Mouse (Mus musculus): ENCODE measurements at regions not wholly inside any gene's neighbourhood (a gene's known extent, or its start where the extent isn't known, plus 50 kb on each side); places are given as distances from the start of the nearest gene placed in this dataset.

DNA sequence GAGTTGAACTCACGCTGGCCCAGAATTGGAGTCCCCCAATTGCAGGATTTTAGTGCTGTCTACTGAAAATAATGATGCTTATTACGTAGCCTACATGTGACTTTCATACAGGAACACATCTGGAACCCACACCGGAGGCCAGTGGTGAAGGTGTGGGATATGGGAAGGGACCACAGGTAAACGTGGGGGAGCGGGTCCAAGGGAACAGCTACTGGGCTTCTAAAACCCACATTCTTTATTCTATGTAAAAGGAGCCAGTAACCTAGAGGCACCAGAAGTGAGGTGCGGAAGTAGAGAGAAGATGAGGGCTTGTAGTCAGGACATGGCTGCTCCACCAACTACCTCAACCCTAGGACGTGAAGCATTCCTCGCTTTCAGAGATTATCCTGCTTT is 76.9 kb upstream of the Map1b start:
- TF ChIP-seq EP300 (IDR thresholded peaks at IDR 0.05; ENCODE audit: low read depth) (no peak), CTCF (IDR thresholded peaks at IDR 0.05; ENCODE audit: low read depth) (no peak)
- H3K9ac ChIP-seq (replicated peaks), result no peak overlapping the region
- H3K4me2 ChIP-seq (ENCODE audit: low read depth, low read length), result no peak overlapping the region
- no peaks in the 10 kb centered on the region for H3K36me3 ChIP-seq (replicated peaks; ENCODE audit: insufficient read depth, low read length)
- WGBS (ENCODE audit: insufficient replicate concordance), result 63% methylated on average over 8 of the region's 8 CpGs
- DNase-seq (no peak), ATAC-seq (no peak)
- H3K4me3 ChIP-seq (ENCODE audit: low read depth, low read length), result no peak overlapping the region
- no peaks in the 10 kb centered on the region for H3K9me3 ChIP-seq (ENCODE audit: low read length)
- no peaks in the 10 kb centered on the region for H3K4me1 ChIP-seq (ENCODE audit: insufficient read depth)
- H3K27me3 ChIP-seq (ENCODE audit: insufficient read depth, low read length), result no peaks in the 10 kb centered on the region
- H3K27ac ChIP-seq (ENCODE audit: low read depth), result no peak overlapping the region

DNA sequence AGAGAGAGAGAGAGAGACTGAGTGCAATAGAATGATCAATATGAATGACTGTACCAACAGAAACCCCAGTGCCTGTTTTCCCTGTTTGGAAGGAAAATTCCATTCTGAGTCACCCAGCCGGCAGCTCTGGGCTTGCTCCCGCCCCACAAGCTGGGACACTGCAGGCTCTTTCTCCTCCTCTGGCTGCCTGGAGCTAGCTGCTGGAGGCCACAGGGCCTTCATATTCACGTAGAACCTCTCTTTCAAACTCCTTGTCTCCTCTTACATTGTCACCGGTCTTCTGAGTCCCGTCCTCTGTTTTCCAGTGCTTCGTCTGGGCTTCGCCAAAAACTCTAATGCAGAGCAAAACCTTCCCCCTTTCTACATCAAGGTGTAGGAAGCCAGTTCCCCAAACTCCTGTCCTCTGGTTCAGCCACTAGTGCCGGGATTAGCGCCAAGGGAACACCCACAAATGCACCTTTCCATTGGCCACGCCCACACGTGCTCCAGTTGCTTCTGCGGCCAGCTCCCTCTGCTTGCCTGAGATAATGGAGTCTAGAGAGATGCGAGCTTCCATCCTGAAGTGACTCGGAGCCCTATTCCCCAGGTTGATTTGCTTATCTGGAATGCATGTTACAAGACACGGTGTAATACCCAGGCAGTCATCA is 76.4 kb upstream of the Map1b start:
- ATAC-seq (no peak), DNase-seq (peak; percentile 45)
- Histone ChIP-seq H3K4me3 (ENCODE audit: low read depth, low read length) (no peak overlapping the region), H3K4me1 (ENCODE audit: insufficient read depth) (no peaks in the 10 kb centered on the region), H3K4me2 (ENCODE audit: low read depth, low read length) (no peak overlapping the region), H3K27ac (ENCODE audit: low read depth) (no peak overlapping the region), H3K9ac (replicated peaks) (no peak overlapping the region), H3K27me3 (ENCODE audit: insufficient read depth, low read length) (no peaks in the 10 kb centered on the region), H3K9me3 (ENCODE audit: low read length) (no peaks in the 10 kb centered on the region), H3K36me3 (replicated peaks; ENCODE audit: insufficient read depth, low read length) (no peaks in the 10 kb centered on the region)
- TF ChIP-seq EP300 (IDR thresholded peaks at IDR 0.05; ENCODE audit: low read depth) (no peak), CTCF (IDR thresholded peaks at IDR 0.05; ENCODE audit: low read depth) (no peak)
- WGBS (ENCODE audit: insufficient replicate concordance), result 13% methylated on average over 15 of the region's 15 CpGs

DNA sequence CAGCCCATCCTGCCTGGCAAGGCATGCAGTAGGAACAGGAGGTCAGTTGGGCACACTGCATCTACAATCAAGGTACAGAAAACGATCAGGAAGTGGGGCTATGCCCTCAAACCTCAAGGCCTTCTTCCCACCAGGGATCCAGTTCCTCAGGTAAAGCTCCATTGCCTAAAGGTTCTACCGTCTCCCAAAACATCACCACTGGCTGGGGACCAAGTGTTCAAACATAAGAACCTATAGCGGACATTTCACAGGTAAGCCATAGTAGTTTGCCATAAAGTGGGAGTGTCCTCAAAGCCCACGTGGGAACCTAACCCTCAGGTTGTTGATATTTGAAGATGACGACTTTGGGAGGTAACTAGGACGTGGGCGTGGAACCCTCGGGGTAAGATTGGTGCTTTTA is 72.3 kb upstream of the Map1b start:
- no peaks in the 10 kb centered on the region for H3K27me3 ChIP-seq (ENCODE audit: insufficient read depth, low read length)
- H3K4me1 ChIP-seq (ENCODE audit: insufficient read depth), result no peaks in the 10 kb centered on the region
- no peaks in the 10 kb centered on the region for H3K9me3 ChIP-seq (ENCODE audit: low read length)
- H3K4me2 ChIP-seq (ENCODE audit: low read depth, low read length), result no peak overlapping the region
- 68% methylated on average over 8 of the region's 8 CpGs for WGBS (ENCODE audit: insufficient replicate concordance)
- no peaks in the 10 kb centered on the region for H3K36me3 ChIP-seq (replicated peaks; ENCODE audit: insufficient read depth, low read length)
- H3K9ac ChIP-seq (replicated peaks), result no peak overlapping the region
- no peak overlapping the region for H3K27ac ChIP-seq (ENCODE audit: low read depth)
- TF ChIP-seq EP300 (IDR thresholded peaks at IDR 0.05; ENCODE audit: low read depth), result no peak
- no peak for TF ChIP-seq CTCF (IDR thresholded peaks at IDR 0.05; ENCODE audit: low read depth)
- no peak for ATAC-seq
- DNase-seq, result no peak
- no peak overlapping the region for H3K4me3 ChIP-seq (ENCODE audit: low read depth, low read length)

DNA sequence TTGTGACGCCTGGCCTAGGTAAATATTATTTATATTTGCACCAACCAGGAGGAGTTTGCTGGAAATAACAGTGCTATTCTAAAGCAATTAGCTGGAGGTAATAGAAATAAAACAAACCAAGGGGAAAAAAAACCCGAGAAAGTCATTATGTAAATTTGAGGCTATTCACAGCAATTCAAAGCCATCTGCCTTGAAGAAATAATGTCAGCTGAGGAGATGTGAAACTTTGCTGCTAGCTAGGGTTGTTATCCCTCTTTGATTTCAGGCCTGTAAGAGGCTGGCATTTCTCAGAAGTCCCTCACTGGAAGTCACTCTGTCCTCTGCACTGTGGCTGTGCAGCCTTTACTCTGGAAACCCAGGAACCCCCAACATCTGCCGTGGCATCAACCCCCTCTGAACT is 67.5 kb upstream of the Map1b start:
- WGBS (ENCODE audit: insufficient replicate concordance), result 47% methylated on average over 3 of the region's 3 CpGs
- Histone ChIP-seq H3K4me1 (ENCODE audit: insufficient read depth) (no peaks in the 10 kb centered on the region), H3K36me3 (replicated peaks; ENCODE audit: insufficient read depth, low read length) (no peaks in the 10 kb centered on the region), H3K9ac (replicated peaks) (no peak overlapping the region), H3K4me2 (ENCODE audit: low read depth, low read length) (no peak overlapping the region), H3K27ac (ENCODE audit: low read depth) (no peak overlapping the region), H3K4me3 (ENCODE audit: low read depth, low read length) (no peak overlapping the region), H3K27me3 (ENCODE audit: insufficient read depth, low read length) (no peaks in the 10 kb centered on the region), H3K9me3 (ENCODE audit: low read length) (no peaks in the 10 kb centered on the region)
- ATAC-seq, result no peak
- TF ChIP-seq EP300 (IDR thresholded peaks at IDR 0.05; ENCODE audit: low read depth) (no peak), CTCF (IDR thresholded peaks at IDR 0.05; ENCODE audit: low read depth) (no peak)
- DNase-seq, result no peak

DNA sequence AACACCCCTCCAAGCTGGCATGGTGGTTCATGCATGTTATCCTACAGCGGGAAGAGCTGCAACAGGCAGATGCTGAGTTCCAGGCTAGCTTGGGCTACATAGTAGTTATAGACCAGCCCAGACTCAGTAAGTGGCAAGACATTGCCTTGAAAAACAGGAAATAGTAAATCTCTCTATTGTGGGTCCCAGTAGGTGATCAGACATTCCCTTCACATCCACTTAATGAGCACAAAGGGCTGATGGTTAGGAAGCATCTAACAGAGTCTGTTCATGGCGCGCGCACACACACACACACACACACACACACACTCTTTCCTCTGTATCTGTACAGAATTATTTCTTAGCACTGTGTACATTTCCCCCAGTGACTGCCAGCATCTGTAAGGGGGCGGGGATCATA is 64.0 kb upstream of the Map1b start:
- Histone ChIP-seq H3K27ac (ENCODE audit: low read depth) (no peak overlapping the region), H3K27me3 (ENCODE audit: insufficient read depth, low read length) (no peaks in the 10 kb centered on the region), H3K4me3 (ENCODE audit: low read depth, low read length) (no peak overlapping the region), H3K4me1 (ENCODE audit: insufficient read depth) (no peaks in the 10 kb centered on the region), H3K9ac (replicated peaks) (no peak overlapping the region), H3K9me3 (ENCODE audit: low read length) (no peaks in the 10 kb centered on the region), H3K4me2 (ENCODE audit: low read depth, low read length) (no peak overlapping the region), H3K36me3 (replicated peaks; ENCODE audit: insufficient read depth, low read length) (no peaks in the 10 kb centered on the region)
- TF ChIP-seq EP300 (IDR thresholded peaks at IDR 0.05; ENCODE audit: low read depth) (no peak), CTCF (IDR thresholded peaks at IDR 0.05; ENCODE audit: low read depth) (no peak)
- ATAC-seq (no peak), DNase-seq (no peak)
- WGBS (ENCODE audit: insufficient replicate concordance), result 81% methylated on average over 5 of the region's 5 CpGs

DNA sequence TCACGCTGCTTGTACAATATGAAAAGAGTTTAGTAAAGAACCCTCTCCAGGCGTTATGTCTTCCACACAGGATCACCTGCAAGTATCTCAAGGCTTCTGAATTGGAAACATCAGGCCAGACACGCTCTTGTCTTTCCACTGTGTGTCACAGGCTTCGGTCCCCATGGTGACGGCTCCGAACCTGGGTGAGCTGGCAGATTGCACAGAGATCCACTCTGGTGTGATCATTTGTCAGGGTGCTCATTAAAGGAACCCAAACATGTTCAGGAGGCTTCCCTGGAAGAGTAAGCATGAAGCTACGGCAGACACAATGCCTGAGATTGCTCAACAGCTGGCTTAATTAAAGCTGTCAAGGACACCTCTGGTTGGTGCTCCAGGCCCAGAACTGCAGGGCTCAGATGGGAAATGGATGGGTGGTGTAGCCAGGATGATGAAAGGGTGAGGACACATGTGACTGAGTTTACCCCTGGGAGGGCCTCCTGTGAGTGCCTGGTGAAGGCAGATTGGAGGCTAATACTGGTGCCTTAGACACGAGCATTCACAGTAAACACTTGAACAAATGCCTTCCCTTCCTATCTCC is 63.3 kb upstream of the Map1b start:
- H3K9ac ChIP-seq (replicated peaks), result no peak overlapping the region
- H3K4me1 ChIP-seq (ENCODE audit: insufficient read depth), result no peaks in the 10 kb centered on the region
- no peak for TF ChIP-seq EP300 (IDR thresholded peaks at IDR 0.05; ENCODE audit: low read depth)
- no peak for TF ChIP-seq CTCF (IDR thresholded peaks at IDR 0.05; ENCODE audit: low read depth)
- H3K27me3 ChIP-seq (ENCODE audit: insufficient read depth, low read length), result no peaks in the 10 kb centered on the region
- no peak overlapping the region for H3K27ac ChIP-seq (ENCODE audit: low read depth)
- H3K4me3 ChIP-seq (ENCODE audit: low read depth, low read length), result no peak overlapping the region
- H3K9me3 ChIP-seq (ENCODE audit: low read length), result no peaks in the 10 kb centered on the region
- DNase-seq (no peak), ATAC-seq (no peak)
- WGBS (ENCODE audit: insufficient replicate concordance), result 62% methylated on average over 8 of the region's 8 CpGs
- H3K4me2 ChIP-seq (ENCODE audit: low read depth, low read length), result no peak overlapping the region
- H3K36me3 ChIP-seq (replicated peaks; ENCODE audit: insufficient read depth, low read length), result no peaks in the 10 kb centered on the region

All from liver, postnatal 0 days (tissue).